Mouse (Mus musculus) MN1 (cell line): ENCODE measurements around the gene C1qtnf1.
A peak's percentile ranks its signal among the peaks of the same experiment; 100 is the strongest.

ENCODE experiments used
- DNase-seq: peaks from one replicate; pipeline ENCODE4 v3.0.0-alpha.2; 2016; ENCODE audit warnings: low spot score

Gene C1qtnf1

GRCm38 (mm10) chr11:118436471-118436935 is 8.5 kb downstream of the C1qtnf1 start:
- peak; percentile 75 for DNase-seq

GRCm38 (mm10) chr11:118438665-118439414 is 10.8 kb downstream of the C1qtnf1 start:
- DNase-seq, result peak; percentile 29

- no peak for DNase-seq
Measured at GRCm38 (mm10) chr11:118442691-118443090, 14.7 kb downstream of the C1qtnf1 start.

GRCm38 (mm10) chr11:118443201-118443970 is 15.4 kb downstream of the C1qtnf1 start:
- DNase-seq, result peak; percentile 76

DNA sequence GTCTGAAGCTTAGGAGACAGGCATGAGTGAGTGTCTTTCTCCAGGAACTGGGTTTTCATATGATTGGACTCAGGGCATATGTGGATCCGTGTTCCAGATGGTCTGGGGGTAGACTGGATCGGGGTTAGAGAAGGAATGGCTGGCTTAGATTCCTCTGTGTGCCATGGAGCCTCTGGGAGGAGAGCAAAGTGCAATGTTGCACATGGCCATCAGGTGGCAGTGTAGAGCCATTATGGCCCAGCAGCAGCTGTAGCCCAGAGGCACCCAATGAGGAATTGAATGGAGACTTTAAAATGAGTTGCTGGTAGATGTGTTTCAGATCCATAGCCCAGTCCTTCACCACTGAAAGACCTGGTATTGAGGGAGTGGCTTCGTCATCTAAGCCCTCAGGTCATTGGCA is 17.8 kb downstream of the C1qtnf1 start:
- peak; percentile 76 for DNase-seq

- no peak for DNase-seq
Measured at GRCm38 (mm10) chr11:118447346-118447745, 19.3 kb downstream of the C1qtnf1 start.

GRCm38 (mm10) chr11:118448385-118448784 is 20.4 kb downstream of the C1qtnf1 start:
- DNase-seq, result no peak

- DNase-seq, result no peak
Measured at GRCm38 (mm10) chr11:118451211-118451610, 23.2 kb downstream of the C1qtnf1 start.

- no peak for DNase-seq
Measured at GRCm38 (mm10) chr11:118452955-118453354, 25.0 kb downstream of the C1qtnf1 start.

DNA sequence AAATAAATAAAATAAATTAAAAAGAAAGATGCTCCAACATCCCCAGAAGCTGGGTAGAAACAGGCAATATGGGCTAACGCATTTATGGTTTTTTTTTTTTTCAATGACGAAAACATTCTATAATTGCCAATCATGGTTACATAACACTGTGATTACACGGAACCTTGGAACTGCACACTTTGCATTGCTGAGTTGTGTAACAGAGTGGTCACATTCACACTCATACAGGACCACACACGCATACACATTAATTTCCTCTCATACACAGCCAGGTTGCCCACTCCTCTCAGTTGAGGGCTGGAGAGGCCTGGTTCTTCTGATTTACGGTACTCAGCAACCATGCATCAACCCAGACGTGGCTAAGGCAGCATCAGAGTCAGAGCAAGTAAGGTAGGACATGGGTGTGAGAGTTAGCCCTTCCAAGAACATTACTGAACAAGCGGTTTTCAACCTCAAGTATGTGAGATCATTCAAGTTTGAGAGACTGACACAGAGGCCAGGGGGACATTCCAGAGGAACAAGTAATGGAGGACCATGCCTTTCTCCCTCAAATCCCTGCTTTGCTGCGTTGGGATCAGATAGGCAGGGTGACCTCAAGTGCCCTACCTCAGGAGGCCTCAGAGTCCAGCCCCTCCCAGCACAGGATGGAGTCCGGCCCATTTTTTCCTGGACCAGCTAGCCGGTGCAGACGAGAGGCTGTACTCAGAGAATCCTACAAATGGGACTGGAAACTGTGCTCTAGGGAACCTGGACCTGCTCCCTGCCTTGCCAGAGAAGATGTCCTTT is 26.1 kb downstream of the C1qtnf1 start:
- no peak for DNase-seq

DNA sequence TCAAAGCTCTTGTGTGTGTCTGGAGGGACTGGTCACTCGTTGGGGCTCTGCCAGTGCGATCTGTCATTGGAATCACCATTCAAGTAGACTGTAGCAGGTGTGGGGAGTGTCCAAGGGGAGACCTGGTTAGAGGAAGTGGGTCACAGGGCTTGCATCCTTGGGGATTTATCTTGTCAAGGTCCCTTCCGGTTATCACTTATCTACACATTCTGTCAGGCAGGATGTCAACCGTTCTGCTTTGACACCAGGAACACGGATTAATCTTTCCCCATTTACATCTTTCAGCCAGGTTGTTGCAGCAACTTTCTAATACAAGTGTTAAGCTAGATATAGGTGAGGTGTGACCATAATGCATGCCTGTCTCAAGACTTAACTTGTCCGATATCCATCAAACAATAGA is 27.8 kb downstream of the C1qtnf1 start:
- no peak for DNase-seq

DNA sequence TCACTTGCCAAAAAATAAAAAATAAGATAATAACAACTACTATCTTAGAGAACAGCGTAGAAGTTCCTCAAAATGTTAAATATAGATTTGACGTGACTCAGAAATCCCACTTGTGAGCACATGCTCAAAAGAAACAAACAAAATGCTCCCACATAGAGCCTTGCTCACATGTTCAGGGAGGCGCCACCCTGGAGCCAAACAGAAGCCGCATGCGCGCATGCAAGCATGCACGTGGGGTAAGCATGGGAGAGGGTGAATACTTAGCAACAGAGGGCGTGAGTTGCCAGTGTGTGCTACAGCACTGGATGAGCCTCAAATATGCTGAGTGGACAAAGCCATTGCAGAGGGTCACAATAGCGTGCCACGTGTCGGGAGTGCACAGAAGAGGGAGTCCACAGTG is 28.9 kb downstream of the C1qtnf1 start:
- DNase-seq, result no peak

DNA sequence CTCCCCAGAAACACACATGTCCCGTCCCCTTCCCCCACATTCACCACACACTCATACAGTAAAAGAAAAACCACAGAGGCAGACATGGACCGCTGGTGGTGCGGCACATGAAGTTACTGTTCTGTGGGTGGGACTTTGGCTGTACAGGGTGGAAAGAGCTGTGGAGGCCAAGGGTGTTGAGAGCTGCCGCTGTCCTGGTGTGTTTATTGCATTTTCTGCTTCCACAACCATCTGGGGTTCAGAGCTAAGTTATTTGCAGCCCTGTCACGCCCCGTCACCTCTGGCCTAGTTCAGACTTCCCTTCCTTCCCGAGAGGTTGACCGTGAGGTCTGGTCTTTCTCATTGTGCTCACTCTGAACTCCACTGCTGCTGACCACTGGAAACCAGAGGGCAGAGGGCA is 31.0 kb downstream of the C1qtnf1 start:
- peak; percentile 52 for DNase-seq

DNA sequence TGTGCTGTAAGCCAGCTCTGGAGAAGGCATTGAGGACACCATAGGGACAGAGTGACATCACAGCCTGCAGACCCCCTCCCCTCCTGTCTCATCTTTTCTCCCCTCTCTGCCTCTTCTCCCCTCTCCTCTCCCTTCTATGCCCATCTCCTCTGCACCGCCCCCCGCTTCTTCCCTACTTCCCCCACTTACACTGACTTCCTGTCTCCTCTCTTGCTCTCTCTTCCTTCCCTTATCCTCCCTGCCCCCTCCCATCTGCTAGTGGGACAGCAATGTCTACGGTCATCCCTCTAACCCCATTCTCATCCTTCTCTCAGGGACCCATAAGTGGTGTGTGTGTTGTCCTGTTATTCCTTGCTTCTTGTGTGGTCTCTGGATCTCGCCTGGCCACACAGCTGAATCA is 31.5 kb downstream of the C1qtnf1 start:
- no peak for DNase-seq

- DNase-seq, result no peak
Measured at GRCm38 (mm10) chr11:118460280-118460679, 32.3 kb downstream of the C1qtnf1 start.

DNA sequence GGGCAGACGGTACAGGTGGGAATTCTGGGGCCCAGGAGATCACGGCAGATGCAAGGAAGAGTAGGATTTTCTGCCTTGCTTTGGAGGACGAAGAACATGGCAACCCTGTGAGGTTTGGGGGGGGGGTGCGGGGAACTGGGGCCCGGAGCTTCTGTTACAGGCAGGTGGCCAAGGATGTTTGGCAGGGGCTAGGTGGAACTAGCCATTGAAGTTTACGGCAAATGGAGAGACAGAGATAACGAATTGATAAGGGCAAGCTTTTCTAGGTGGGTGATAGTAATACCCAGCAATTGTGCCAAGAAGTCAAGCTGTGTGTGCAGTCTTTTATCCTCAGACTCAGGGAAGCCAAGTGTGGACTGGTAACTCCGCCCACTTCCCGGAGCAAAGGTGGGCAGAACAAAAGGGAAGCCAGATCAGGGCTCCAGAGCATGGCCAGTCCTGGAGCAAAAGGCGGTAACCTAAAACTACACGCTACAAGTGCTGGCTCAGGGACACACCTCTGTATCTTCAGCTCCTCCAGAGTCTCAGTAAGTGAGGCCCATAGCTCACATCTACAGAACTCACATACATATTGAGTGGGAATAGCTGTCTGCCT is 39.5 kb downstream of the C1qtnf1 start:
- no peak for DNase-seq

DNA sequence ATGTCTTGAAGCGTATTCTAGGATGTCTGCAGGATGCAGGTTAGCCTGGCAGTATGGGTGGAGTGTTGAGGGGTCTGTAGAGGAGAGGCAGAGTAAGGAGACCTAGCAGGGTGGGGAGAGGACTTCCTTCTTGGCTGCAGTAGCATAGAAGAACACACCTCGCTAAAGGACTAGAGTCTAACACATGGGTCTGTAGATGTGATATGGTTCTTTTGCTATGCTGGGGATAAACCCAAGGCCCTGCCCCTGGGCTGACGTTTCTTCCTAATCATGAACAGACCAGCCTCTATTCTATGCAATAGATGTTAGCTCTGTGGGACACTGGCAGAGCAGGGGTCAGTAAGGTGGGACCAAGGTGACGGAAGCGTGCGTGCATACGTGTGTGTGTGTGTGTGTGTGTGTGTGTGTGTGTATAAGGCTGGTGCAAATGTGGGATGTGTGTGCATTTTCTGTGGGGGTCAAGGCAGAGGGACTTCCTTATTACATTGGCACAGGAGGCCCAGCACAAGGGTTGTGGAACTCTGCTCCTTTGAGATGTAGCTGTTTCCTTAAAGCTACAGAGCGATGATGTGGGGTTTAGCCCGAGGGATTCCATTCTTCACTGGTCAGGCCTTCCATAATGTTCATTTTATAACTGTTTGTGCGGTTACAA is 41.6 kb downstream of the C1qtnf1 start:
- no peak for DNase-seq

DNA sequence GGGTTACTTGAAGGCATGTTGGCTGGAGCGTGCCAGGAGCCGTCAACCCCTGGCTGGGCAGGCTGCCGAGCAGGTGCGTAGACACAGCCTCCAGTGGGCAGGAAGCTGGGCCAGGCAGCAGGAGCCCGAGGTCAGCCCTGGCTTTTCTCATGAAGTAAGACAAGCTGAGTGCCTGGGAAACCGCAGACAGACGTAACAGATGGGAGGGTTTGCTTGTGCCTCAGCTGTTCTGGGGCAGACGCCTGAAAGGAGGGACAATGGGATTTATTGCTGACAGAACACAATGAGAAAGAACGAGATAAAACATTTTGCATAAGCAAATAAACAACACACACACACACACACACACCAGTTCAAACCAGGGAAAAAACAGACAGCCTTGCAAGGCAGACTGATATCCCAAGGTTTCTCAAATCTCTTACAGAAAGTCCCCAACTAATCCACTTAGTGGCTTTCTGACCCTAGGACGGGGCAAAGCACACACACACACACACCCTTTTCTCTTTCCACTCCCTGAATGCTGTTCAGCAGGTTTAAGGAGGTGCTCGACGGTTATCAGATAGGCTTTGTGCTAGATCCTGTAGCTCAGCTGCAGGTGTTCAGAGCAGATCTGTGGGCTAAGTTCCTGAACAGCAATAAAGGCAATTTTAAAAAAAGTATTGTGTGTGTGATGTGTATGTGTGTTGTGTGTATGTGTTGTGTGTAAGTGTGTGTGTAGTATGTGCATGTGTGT is 42.4 kb downstream of the C1qtnf1 start:
- peak; percentile 85 for DNase-seq

- no peak for DNase-seq
Measured at GRCm38 (mm10) chr11:118471676-118472075, 43.7 kb downstream of the C1qtnf1 start.

- no peak for DNase-seq
Measured at GRCm38 (mm10) chr11:118473161-118473560, 45.2 kb downstream of the C1qtnf1 start.
